Mouse (Mus musculus): ENCODE measurements at regions not wholly inside any gene's neighbourhood (a gene's known extent, or its start where the extent isn't known, plus 50 kb on each side); places are given as distances from the start of the nearest gene placed in this dataset.
A peak's percentile ranks its signal among the peaks of the same experiment; 100 is the strongest.

GRCm38 (mm10) chr7:62269156-62269855, 77.1 kb upstream of the Ndn start:
- H3K9me3 ChIP-seq = no peaks in the 10 kb centered on the region
- no peak overlapping the region for H3K4me2 ChIP-seq (replicated peaks)
- no peak for ATAC-seq (ENCODE audit: insufficient number of reproducible peaks, insufficient read depth, low FRiP score, low TSS enrichment)
- H3K9ac ChIP-seq = no peak overlapping the region
- WGBS = 57% methylated on average over 1 of the region's 1 CpGs
- H3K27me3 ChIP-seq = no peaks in the 10 kb centered on the region
- no peaks in the 10 kb centered on the region for H3K4me1 ChIP-seq
- H3K27ac ChIP-seq = no peak overlapping the region
- H3K36me3 ChIP-seq = no peaks in the 10 kb centered on the region
- H3K4me3 ChIP-seq = no peak overlapping the region

- Histone ChIP-seq H3K4me3 (no peak overlapping the region), H3K36me3 (no peaks in the 10 kb centered on the region), H3K27me3 (no peaks in the 10 kb centered on the region), H3K9me3 (no peaks in the 10 kb centered on the region), H3K27ac (no peak overlapping the region), H3K4me1 (no peaks in the 10 kb centered on the region), H3K4me2 (replicated peaks) (no peak overlapping the region), H3K9ac (no peak overlapping the region)
- ATAC-seq (ENCODE audit: insufficient number of reproducible peaks, insufficient read depth, low FRiP score, low TSS enrichment) = no peak
- WGBS = 59% methylated on average over 2 of the region's 2 CpGs
Measured at GRCm38 (mm10) chr7:62276219-62276618, 70.2 kb upstream of the Ndn start.

GRCm38 (mm10) chr7:62278492-62278891, 67.9 kb upstream of the Ndn start:
- H3K9me3 ChIP-seq = no peaks in the 10 kb centered on the region
- H3K27ac ChIP-seq = 0 out of 2 replicates have a peak overlapping the region, but pooled peaks have one; percentile 17
- no peak for ATAC-seq (ENCODE audit: insufficient number of reproducible peaks, insufficient read depth, low FRiP score, low TSS enrichment)
- no peak overlapping the region for H3K4me3 ChIP-seq
- no peaks in the 10 kb centered on the region for H3K4me1 ChIP-seq
- H3K9ac ChIP-seq = no peak overlapping the region
- no peak overlapping the region for H3K4me2 ChIP-seq (replicated peaks)
- H3K36me3 ChIP-seq = no peaks in the 10 kb centered on the region
- WGBS = 34% methylated on average over 2 of the region's 2 CpGs
- no peaks in the 10 kb centered on the region for H3K27me3 ChIP-seq

- no peak overlapping the region for H3K4me3 ChIP-seq
- no peak for ATAC-seq (ENCODE audit: insufficient number of reproducible peaks, insufficient read depth, low FRiP score, low TSS enrichment)
- H3K36me3 ChIP-seq = no peaks in the 10 kb centered on the region
- no peak overlapping the region for H3K9ac ChIP-seq
- H3K27me3 ChIP-seq = no peaks in the 10 kb centered on the region
- 62% methylated on average over 4 of the region's 4 CpGs for WGBS
- H3K27ac ChIP-seq = no peak overlapping the region
- no peaks in the 10 kb centered on the region for H3K4me1 ChIP-seq
- no peak overlapping the region for H3K4me2 ChIP-seq (replicated peaks)
- H3K9me3 ChIP-seq = no peaks in the 10 kb centered on the region
Measured at GRCm38 (mm10) chr7:62279022-62279421, 67.3 kb upstream of the Ndn start.
